Mouse (Mus musculus) forebrain, embryonic 16.5 days (tissue): Measurements from ENCODE around the gene Esrrg. TPM values are rescaled to one million over a fixed set of nuclear protein-coding genes. Genes with fewer than 3 reads are reported as not detected.

Experiments used
- ATAC-seq: fragments of 200-750 bp; cut with Nextera tagmentation; 2 replicates; pipeline ENCODE4 v1.8.0; 2017; ENCODE audit warnings: mild to moderate bottlenecking, moderate library complexity
- H3K27ac ChIP-seq: fragments of 300-500 bp; sonication (generic); 2 replicates; pipeline ENCODE4 v1.5.1; 2014; ENCODE audit warnings: low read length, control low read depth
- H3K27me3 ChIP-seq: fragments of 300-500 bp; sonication (generic); replicated peaks from 2 replicates; pipeline ENCODE4 v1.6.1; 2014; ENCODE audit warnings: low read length; ENCODE audit not compliant: control insufficient read depth, insufficient read depth
- H3K36me3 ChIP-seq: fragments of 300-500 bp; sonication (generic); 2 replicates; pipeline ENCODE4 v1.6.1; 2014; ENCODE audit not compliant: control insufficient read depth, insufficient read depth
- H3K4me1 ChIP-seq: fragments of 300-500 bp; sonication (generic); replicated peaks from 2 replicates; pipeline ENCODE4 v1.6.1; 2014; ENCODE audit warnings: low read length; ENCODE audit not compliant: control insufficient read depth, insufficient read depth
- H3K4me2 ChIP-seq: fragments of 300-500 bp; sonication (generic); 2 replicates; pipeline ENCODE4 v1.6.1; 2014; ENCODE audit warnings: mild to moderate bottlenecking, low read length, control low read depth
- H3K4me3 ChIP-seq: fragments of 300-500 bp; sonication (generic); replicated peaks from 2 replicates; pipeline ENCODE4 v1.5.1; 2014; ENCODE audit warnings: mild to moderate bottlenecking, low read length, control low read depth
- H3K9ac ChIP-seq: fragments of 300-500 bp; sonication (generic); replicated peaks from 2 replicates; pipeline ENCODE4 v1.6.1; 2014; ENCODE audit warnings: low read depth, low read length, control low read depth
- H3K9me3 ChIP-seq: fragments of 300-500 bp; sonication (generic); 2 replicates; pipeline ENCODE4 v1.6.1; 2016; ENCODE audit warnings: low read length; ENCODE audit not compliant: control insufficient read depth
- WGBS: fragments of 180-500 bp; shearing (Covaris S2); extraction: QIAGEN DNeasy Blood & Tissue Kit; methylation state at CpG from one replicate; pipeline ENCODE4 v1.1.7; 2014; 5-methylcytosine and 5-hydroxymethylcytosine counted together
- polyA plus RNA-seq: library from polyadenylated mRNA; unstranded; fragments of >200 nt; fragmentation: Nextera tagmentation; extraction: Ambion mirVana; gene quantifications from 2 replicates; pipeline ENCODE4 v1.2.1, GENCODE M21; 2015

Gene Esrrg
- polyA plus RNA-seq, 1 experiment from 2014 or later = 11.2 TPM

DNA sequence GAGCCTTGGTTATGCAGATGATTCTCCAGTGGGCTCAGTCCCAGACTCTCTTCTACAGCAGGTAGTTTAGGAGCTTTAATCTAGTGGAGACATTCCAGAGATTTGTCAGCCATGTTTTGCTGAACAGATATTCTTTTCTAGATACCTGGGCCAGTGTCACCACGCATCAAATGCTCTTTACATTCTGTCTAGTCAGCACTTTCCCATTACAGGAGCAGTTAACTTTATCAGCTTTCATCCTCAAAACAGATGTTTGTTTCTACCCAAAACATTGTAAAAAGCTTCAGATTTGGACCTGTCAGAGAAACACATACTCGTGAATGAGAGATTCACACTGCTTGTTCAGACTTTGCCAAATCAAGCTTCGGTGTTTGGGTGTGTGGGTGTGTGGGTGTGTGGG, 140.7 kb downstream of the Esrrg start:
- Histone ChIP-seq H3K4me3 (no peak overlapping the region), H3K27ac (no peak overlapping the region), H3K9ac (no peak overlapping the region), H3K27me3 (no peaks in the 10 kb centered on the region), H3K4me2 (no peak overlapping the region), H3K9me3 (no peaks in the 10 kb centered on the region), H3K4me1 (no peaks in the 10 kb centered on the region), H3K36me3 (no peaks in the 10 kb centered on the region)
- ATAC-seq = no peak
- 88% methylated on average over 3 of the region's 3 CpGs for WGBS

- Histone ChIP-seq H3K36me3 (no peaks in the 10 kb centered on the region), H3K4me1 (no peaks in the 10 kb centered on the region), H3K9me3 (no peaks in the 10 kb centered on the region), H3K4me3 (no peak overlapping the region), H3K9ac (no peak overlapping the region), H3K4me2 (no peak overlapping the region), H3K27me3 (no peaks in the 10 kb centered on the region), H3K27ac (no peak overlapping the region)
- 53% methylated on average over 5 of the region's 5 CpGs for WGBS
- no peak for ATAC-seq
Measured at GRCm38 (mm10) chr1:187749931-187750330, 141.3 kb downstream of the Esrrg start.

DNA sequence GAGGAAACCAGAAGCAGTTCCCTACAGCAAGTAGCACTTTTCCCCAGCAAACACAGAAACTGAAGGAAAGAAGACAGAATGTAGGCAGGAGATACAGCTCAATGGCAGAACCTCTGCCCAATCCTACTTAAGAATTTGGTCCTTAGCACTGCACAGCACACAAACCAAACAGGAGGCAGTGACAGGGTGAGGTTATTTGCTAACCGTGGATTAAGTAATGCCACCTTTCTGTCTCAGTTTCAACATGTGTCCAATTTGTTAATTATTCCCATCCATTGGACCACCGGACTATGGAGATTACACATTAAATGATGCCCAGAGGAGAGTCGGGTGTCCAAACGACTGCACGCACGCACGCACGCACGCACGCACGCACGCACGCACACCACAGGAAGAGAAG, 146.9 kb downstream of the Esrrg start:
- no peak overlapping the region for H3K4me2 ChIP-seq
- no peak overlapping the region for H3K9ac ChIP-seq
- WGBS = 88% methylated on average over 13 of the region's 13 CpGs
- H3K4me1 ChIP-seq = no peaks in the 10 kb centered on the region
- no peak for ATAC-seq
- no peaks in the 10 kb centered on the region for H3K9me3 ChIP-seq
- no peak overlapping the region for H3K27ac ChIP-seq
- H3K4me3 ChIP-seq = no peak overlapping the region
- no peaks in the 10 kb centered on the region for H3K36me3 ChIP-seq
- H3K27me3 ChIP-seq = no peaks in the 10 kb centered on the region

- Histone ChIP-seq H3K27ac (no peak overlapping the region), H3K4me2 (no peak overlapping the region), H3K27me3 (no peaks in the 10 kb centered on the region), H3K36me3 (no peaks in the 10 kb centered on the region), H3K9ac (no peak overlapping the region), H3K4me3 (no peak overlapping the region), H3K4me1 (no peaks in the 10 kb centered on the region), H3K9me3 (no peaks in the 10 kb centered on the region)
- no peak for ATAC-seq
- WGBS = 82% methylated on average over 1 of the region's 1 CpGs
Measured at GRCm38 (mm10) chr1:187757981-187758380, 149.4 kb downstream of the Esrrg start.

- Histone ChIP-seq H3K27ac (no peak overlapping the region), H3K27me3 (no peaks in the 10 kb centered on the region), H3K9ac (no peak overlapping the region), H3K9me3 (no peaks in the 10 kb centered on the region), H3K36me3 (no peaks in the 10 kb centered on the region), H3K4me2 (no peak overlapping the region), H3K4me3 (no peak overlapping the region), H3K4me1 (no peaks in the 10 kb centered on the region)
- WGBS = 52% methylated on average over 3 of the region's 3 CpGs
- ATAC-seq = no peak
Measured at GRCm38 (mm10) chr1:187758546-187758945, 150.0 kb downstream of the Esrrg start.

- no peak overlapping the region for H3K4me3 ChIP-seq
- no peak for ATAC-seq
- no peak overlapping the region for H3K9ac ChIP-seq
- no peaks in the 10 kb centered on the region for H3K36me3 ChIP-seq
- H3K4me1 ChIP-seq = no peaks in the 10 kb centered on the region
- H3K9me3 ChIP-seq = no peaks in the 10 kb centered on the region
- 90% methylated on average over 3 of the region's 3 CpGs for WGBS
- no peak overlapping the region for H3K4me2 ChIP-seq
- no peak overlapping the region for H3K27ac ChIP-seq
- H3K27me3 ChIP-seq = no peaks in the 10 kb centered on the region
Measured at GRCm38 (mm10) chr1:187759536-187759935, 150.9 kb downstream of the Esrrg start.

DNA sequence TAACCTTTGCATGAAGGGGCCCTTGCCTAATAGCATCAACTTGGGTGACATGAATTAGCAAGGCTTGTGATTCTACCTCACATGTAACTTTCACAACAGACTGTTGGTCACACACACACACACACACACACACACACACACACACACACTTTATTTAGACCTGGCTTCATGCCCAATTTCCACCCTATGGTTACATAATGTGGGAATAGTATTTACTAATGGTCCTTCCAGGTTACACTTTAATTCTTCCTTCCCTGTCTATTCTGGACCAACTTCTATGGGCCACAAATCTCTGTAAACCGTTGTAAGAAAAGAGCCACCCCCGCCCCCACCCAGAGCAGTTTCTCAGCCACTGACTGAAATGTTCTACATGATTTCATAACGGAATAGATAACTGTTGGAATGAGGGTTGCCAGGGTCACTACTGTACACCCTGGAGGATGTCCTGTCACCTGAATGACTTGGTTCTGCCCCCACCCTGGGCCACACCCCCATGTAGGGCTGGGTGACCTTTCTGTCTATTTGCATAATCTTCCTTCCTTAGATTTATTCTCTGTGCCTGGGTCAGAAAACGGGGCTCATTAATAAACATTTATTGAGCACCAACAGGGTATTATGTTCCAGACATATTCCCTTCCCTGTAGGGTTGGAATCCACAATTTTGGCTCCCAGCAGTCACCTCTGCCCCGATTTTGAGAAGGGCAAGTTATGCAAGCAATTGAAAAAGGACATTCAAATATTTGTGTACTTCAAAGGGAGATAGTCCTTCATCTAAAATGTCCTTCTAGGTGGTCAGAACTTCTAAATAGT, 154.3 kb downstream of the Esrrg start:
- Histone ChIP-seq H3K9ac (no peak overlapping the region), H3K27me3 (no peaks in the 10 kb centered on the region), H3K27ac (no peak overlapping the region), H3K4me1 (no peaks in the 10 kb centered on the region), H3K4me2 (no peak overlapping the region), H3K36me3 (no peaks in the 10 kb centered on the region), H3K4me3 (no peak overlapping the region), H3K9me3 (no peaks in the 10 kb centered on the region)
- ATAC-seq = no peak
- 70% methylated on average over 5 of the region's 5 CpGs for WGBS

- H3K27me3 ChIP-seq = no peaks in the 10 kb centered on the region
- no peak for ATAC-seq
- WGBS = 89% methylated on average over 4 of the region's 4 CpGs
- no peak overlapping the region for H3K4me3 ChIP-seq
- no peaks in the 10 kb centered on the region for H3K4me1 ChIP-seq
- no peak overlapping the region for H3K4me2 ChIP-seq
- H3K9me3 ChIP-seq = no peaks in the 10 kb centered on the region
- no peaks in the 10 kb centered on the region for H3K36me3 ChIP-seq
- no peak overlapping the region for H3K27ac ChIP-seq
- H3K9ac ChIP-seq = no peak overlapping the region
Measured at GRCm38 (mm10) chr1:187763451-187763755, 154.8 kb downstream of the Esrrg start.

- H3K27me3 ChIP-seq = no peaks in the 10 kb centered on the region
- WGBS = 81% methylated on average over 3 of the region's 3 CpGs
- H3K9ac ChIP-seq = no peak overlapping the region
- no peaks in the 10 kb centered on the region for H3K9me3 ChIP-seq
- no peak overlapping the region for H3K4me3 ChIP-seq
- no peaks in the 10 kb centered on the region for H3K36me3 ChIP-seq
- no peak for ATAC-seq
- H3K27ac ChIP-seq = no peak overlapping the region
- H3K4me2 ChIP-seq = no peak overlapping the region
- H3K4me1 ChIP-seq = no peaks in the 10 kb centered on the region
Measured at GRCm38 (mm10) chr1:187763821-187764220, 155.2 kb downstream of the Esrrg start.

- H3K9ac ChIP-seq = no peak overlapping the region
Measured at GRCm38 (mm10) chr1:187765577-187765976, 157.0 kb downstream of the Esrrg start.

More at GRCm38 (mm10) chr1:187765577-187765976, 157.0 kb downstream of the Esrrg start:
- Histone ChIP-seq H3K27ac (no peak overlapping the region), H3K36me3 (no peaks in the 10 kb centered on the region), H3K4me1 (no peaks in the 10 kb centered on the region), H3K4me3 (no peak overlapping the region), H3K9me3 (no peaks in the 10 kb centered on the region), H3K27me3 (no peaks in the 10 kb centered on the region), H3K4me2 (no peak overlapping the region)
- ATAC-seq = no peak
- 75% methylated on average over 5 of the region's 5 CpGs for WGBS
